In genomic region chr9:40800675-40801612, GRCm38 (mm10) we compare ENCODE assay signal across 8 mouse cellular contexts. TPM values are rescaled to one million over a fixed set of nuclear protein-coding genes. Genes with fewer than 3 reads are reported as not detected.
DNase-seq lines count a peak whose midpoint lies in the region; ATAC-seq lines count a peak whose summit lies in the region.

Gene Hspa8 (plus strand): TSS chr9:40800984.

- H3K27me3 ChIP-seq in hindbrain, embryonic 11.5 days (ENCODE audit: control insufficient read depth, insufficient read depth, low read length): no peaks in the 10 kb centered on the region

- H3K4me1 ChIP-seq in hindbrain, embryonic 11.5 days (replicated peaks; ENCODE audit: control insufficient read depth, insufficient read depth, low read length): peaks cover 3% of the 10 kb centered on the region; the same call in 1 of the 2 replicates

- DNase-seq in Muller cell, postnatal 12 days (ENCODE audit: inconsistent ontology term): peak; percentile 100
- DNase-seq in cerebellum, adult 9-11 months: peak; percentile 100
- peak; percentile 100 for DNase-seq in frontal cortex, adult 2 months (ENCODE audit: extremely low spot score in 1 of 2, low spot score in 1 of 2)
- peak; percentile 99 for DNase-seq in hindbrain, embryonic 11.5 days (ENCODE audit: low spot score)
- DNase-seq in layer of hippocampus, postnatal 10 days (ENCODE audit: low spot score in 2 of 2): peak; percentile 100
- peak; percentile 100 for DNase-seq in lung, postnatal 10 days
- peak; percentile 100 for DNase-seq in ovary, postnatal 36 days (ENCODE audit: low spot score)
- DNase-seq in thymus, postnatal 25 days: peak; percentile 100

- peak within 1 kb of the TSS; percentile 83 for H3K4me3 ChIP-seq in hindbrain, embryonic 11.5 days (ENCODE audit: low read depth, low read length)

- H3K36me3 ChIP-seq in hindbrain, embryonic 11.5 days (ENCODE audit: control insufficient read depth, insufficient read depth, low read length): no peaks in the 10 kb centered on the region; the same call in 1 of the 2 replicates

- H3K4me2 ChIP-seq in hindbrain, embryonic 11.5 days (replicated peaks; ENCODE audit: low read depth, low read length): peak within 1 kb of the TSS; percentile 74

- H3K9ac ChIP-seq in hindbrain, embryonic 11.5 days (ENCODE audit: low read depth, low read length): peak within 1 kb of the TSS; percentile 99

- H3K9me3 ChIP-seq in hindbrain, embryonic 11.5 days (ENCODE audit: control insufficient read depth, low read length): no peaks in the 10 kb centered on the region

- peak within 1 kb of the TSS; percentile 98 for H3K27ac ChIP-seq in hindbrain, embryonic 11.5 days (ENCODE audit: low read depth, low read length)

- WGBS in hindbrain, embryonic 11.5 days: under 1% methylated on average over 61 of the region's 83 CpGs

- peak; percentile 97 for ATAC-seq in hindbrain, embryonic 11.5 days (ENCODE audit: low FRiP score)

RNA-seq across cellular contexts. Expression of gene Hspa8, which starts in this region (rescaled TPM):
- polyA plus RNA-seq in frontal cortex, adult 2 months (2012; rRNA removed): 1,947 and 2,084 TPM in 2 replicates
- 3,718 and 3,764 TPM in 2 replicates for polyA plus RNA-seq in hindbrain, embryonic 11.5 days (2014; fragmentation: Nextera tagmentation; extraction: Ambion mirVana)
- total RNA-seq in layer of hippocampus, postnatal 10 days (2021): 1,000 to 10,000 TPM; 1,788 to 2,276 TPM

Comparison
In these comparisons a context has a peak if more than half of its experiments do, and no peak if none do; other contexts are left out.
1. Peak in every context shown above with its lines: DNase-seq, ATAC-seq, H3K4me3 ChIP-seq and H3K27ac ChIP-seq.